Mouse (Mus musculus) monocyte, adult 2 months (primary cell): ENCODE data around the gene Sept9.

Experiments
- DNase-seq, 2 experiments: peaks; one replicate each; pipeline ENCODE4 v3.0.0; 2022; ENCODE audit warnings: low spot score in 2 of 2, low read depth in 1 of 2

Sept9 gene

DNA sequence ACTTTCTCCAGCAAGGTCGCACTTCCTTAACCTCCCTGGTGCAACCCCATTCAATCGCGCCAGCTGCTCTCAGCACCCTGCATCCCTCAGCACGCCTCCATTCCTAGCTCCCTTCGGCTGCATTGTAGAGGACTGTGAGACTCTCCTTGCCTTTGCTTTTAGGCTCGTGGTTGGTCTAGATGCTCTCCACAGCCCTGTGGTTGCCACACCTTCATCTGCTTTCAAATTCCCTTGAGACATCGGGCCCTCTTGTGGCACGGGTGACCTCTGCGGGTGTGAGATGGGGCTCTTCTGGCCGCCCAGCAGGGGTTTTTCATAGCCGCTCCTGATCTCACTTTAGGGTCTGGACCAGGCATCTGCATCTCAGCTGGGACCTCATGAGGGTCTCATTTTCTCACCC is 203.1 kb downstream of the Sept9 start:
- DNase-seq = no peak

DNA sequence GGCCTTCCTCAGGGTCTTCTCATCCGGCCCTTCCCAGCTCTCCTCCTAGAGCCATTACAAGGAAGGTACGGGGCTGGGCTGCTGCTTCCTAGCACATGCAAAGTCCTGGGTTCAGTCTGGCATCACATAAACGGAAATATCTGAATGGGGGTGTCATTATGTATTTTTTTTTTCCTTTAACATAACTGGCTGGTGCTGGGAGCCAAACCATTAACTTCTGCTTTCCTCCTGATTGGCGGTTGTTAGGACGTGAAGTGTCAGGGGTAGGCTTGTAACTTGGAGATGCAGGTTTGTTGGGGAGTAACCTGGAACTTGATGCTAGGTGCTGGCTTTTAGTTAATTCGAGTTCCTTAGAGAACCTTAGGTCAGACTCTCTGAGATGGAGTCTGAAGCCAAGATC is 203.6 kb downstream of the Sept9 start:
- DNase-seq = no peak

- no peak for DNase-seq
Observed at GRCm38 (mm10) chr11:117403781-117404180, 204.3 kb downstream of the Sept9 start.

DNA sequence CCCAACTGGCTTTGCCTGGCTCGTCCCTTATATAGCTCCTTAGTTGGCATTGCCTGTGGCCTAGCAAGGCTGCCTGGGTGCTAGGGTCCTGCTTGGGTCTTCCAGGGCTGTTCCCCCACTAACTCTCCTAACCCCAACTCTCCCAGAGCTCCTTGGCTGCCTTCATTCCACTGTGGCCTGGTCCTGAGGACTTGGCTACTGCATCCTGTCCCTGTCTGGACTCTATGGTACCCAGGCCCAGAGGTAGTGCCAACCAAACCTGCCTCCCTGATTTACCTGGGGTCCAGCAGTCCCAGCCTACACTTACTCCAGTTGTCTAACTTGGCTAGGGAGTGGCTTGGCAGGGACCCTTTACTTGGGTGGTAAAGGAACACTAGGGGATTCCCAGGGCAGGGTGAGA is 207.2 kb downstream of the Sept9 start:
- no peak for DNase-seq

DNA sequence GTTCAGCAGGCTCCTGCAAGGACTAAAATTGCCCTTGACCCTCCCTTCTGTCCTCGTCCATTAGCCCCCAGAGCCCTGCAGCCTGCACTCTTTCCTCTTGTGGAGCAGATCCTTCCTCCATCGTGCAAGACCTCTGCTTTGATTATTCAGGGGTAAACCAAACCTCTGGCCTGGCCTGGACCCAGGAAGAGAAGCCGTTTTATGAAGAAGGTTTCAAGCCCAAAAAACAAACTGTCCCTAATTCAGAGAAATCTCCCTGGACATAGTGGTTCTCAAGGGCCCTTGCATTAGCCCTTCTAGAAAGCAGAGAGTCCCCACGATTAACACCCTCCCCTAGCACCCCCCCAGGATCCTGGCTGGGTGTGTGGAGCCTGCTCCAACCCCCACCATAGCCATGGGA is 207.7 kb downstream of the Sept9 start:
- DNase-seq = no peak

DNA sequence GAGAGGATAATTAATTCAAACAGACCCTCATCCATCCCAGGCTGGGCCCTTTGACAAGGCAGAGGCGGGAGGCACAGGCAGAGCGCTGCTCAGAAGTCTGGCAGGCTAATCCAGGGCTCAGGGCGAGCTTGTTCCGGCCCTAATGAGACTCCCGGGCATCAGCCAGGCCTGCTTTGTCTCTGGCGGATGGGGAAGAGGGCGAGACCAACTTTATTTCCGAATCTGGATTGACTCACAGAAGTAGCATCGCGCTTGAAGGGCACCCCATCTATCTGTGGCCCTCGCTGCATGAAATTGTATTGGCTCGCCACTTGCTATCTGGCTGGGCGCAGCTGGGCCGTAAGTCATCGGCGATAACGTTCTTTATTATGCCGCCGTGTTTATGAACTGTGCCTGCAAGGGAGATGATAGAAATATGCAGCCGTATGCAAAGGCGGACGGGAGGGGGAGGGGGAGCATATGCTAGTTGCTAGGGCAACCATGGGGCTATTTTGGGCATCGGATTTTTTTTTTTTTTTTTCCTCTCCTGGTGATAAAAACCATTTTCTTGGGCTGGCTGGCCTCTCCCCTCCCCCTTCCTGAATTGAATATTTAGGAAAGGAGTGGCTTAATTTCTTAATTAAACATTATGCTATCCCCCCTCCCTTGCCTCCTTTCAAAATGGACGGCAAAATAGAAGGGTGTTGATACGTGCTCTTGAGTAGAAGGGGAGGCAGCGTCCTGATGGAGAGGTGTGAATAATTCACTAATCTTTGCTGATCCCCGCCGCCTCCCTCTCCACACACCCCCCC is 208.4 kb downstream of the Sept9 start:
- DNase-seq = no peak

- DNase-seq = no peak
Observed at GRCm38 (mm10) chr11:117408442-117409031, 209.1 kb downstream of the Sept9 start.

DNA sequence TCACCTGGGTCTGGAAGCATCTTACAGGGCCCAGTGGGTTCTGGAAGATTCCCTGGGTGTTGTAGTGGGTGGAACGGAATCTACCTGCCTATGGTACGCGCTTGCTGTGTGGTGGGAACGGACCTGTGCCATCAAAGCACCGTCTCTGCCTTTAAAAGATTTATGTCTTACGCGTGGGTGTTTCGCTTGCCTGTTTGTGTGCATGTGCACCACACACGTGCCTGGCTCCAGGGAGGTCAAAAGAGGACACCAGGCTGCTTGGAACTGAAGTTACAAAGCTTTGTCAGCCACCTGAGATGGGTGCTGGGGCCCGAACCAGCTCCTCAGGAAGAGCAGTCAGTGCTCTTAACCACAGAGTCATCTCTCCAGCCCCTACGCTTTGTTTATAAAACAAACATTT is 209.9 kb downstream of the Sept9 start:
- no peak for DNase-seq

DNA sequence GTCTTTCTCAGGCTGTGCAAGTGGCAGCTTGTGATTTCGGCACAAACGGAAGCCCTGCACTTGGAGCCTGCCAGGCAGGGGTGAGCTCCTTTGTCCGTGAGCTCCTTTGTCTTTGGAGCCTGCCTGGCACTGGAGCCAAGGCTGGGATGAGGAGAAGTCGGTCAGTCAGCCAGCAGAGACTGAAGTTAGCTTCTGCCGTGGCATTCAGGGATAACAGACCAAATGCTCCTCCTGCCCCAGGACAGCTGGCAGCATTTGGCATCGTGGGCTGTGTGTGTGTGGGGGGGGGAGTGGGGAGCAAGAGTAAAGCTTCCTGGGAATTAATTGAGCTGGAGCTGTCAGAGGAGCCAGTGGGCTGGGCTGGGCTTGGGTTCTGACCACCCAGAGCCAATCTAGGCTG is 210.6 kb downstream of the Sept9 start:
- DNase-seq = no peak

- no peak for DNase-seq
Observed at GRCm38 (mm10) chr11:117411663-117412062, 212.2 kb downstream of the Sept9 start.
